Mouse (Mus musculus): ENCODE results near the gene Vmn1r177.

Vmn1r177 gene

DNA sequence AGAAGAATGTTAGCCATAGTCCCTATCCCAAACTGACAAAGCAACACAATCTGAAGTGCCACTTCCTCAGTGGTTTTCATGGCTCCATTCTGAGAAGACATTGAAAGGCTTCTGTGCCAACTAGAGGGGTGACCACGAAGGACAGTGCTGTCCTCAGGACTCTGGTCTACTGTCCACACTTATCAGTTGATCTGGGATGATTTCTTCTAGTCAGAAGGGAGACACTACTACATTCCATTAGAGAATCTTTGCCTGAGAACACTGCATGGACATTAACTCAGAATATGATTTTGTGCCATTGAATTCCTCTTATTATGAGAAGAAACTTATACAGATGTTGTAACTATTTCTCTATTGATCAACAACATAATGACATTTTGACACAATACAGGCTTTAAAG is at the start of gene Vmn1r177:
Gene Vmn1r177, minus strand, starts transcription at position 101 of the 400 bp plus-strand sequence.
- 8% methylated on average over 1 of the region's 1 CpGs for WGBS

DNA sequence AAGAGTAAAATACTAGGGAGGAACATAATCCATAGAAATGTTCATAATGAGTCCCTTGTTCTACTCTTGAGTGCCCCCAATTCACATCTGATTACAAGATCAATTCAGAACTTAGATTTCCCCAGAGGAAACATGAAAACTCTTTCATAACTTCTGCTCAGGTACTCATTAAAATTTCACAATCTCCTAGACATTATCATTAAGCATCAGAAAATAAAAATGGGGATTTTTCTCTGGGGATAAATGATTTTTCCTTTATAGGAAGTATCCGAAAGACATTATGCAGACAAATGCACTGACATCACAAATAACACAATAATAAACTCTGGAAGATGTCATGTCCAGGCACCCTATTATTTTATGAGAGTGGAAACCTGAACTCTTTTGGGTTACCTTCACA is 25.5 kb upstream of the Vmn1r177 start, which contains the start of gene Vmn1r178:
Gene Vmn1r178, plus strand, starts transcription at position 301 of the 400 bp plus-strand sequence.
- 83% methylated on average over 1 of the region's 1 CpGs for WGBS

DNA sequence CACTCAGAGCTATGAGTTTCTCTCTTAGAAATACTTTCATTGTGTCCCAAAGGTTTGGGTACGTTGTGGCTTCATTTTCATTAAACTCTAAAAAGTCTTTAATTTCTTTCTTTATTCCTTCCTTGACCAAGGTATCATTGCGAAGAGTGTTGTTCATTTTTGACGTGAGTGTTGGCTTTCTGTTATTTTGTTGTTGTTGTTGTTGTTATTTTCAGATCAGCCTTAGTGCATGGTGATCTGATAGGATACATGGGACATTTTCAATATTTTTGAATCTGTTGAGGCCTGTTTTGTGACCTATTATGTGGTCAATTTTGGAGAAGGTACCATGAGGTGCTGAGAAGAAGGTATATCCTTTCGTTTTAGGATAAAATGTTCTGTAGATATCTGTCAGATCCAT is 10.7 kb upstream of the Vmn1r177 start:
- WGBS = 62% methylated on average over 4 of the region's 4 CpGs

DNA sequence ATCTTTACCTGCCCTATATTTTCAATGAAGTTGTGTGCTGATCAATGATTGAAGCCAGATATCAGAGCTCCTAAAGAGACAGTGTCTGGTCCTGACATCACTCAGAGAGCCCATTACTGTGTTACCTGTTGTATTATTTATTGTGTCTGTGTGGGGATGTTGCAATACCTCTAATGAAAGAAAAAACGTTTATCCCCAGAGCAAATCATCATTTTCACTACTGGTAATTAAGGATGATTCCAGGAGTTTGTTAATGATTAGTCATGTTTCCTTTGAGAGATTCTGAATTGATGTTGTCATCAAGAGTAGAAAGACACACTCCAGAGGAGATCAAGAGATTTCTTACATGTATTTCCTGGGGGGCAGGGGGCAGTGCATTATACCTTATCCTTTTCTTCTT is 29.0 kb downstream of the Vmn1r177 start, which contains the start of gene Vmn1r176:
Gene Vmn1r176, minus strand, starts transcription at position 101 of the 400 bp plus-strand sequence.
- no CpG with 5 or more reads among the region's 1 CpGs for WGBS
